Mouse (Mus musculus): ENCODE measurements around the gene Fam227a.

DNA sequence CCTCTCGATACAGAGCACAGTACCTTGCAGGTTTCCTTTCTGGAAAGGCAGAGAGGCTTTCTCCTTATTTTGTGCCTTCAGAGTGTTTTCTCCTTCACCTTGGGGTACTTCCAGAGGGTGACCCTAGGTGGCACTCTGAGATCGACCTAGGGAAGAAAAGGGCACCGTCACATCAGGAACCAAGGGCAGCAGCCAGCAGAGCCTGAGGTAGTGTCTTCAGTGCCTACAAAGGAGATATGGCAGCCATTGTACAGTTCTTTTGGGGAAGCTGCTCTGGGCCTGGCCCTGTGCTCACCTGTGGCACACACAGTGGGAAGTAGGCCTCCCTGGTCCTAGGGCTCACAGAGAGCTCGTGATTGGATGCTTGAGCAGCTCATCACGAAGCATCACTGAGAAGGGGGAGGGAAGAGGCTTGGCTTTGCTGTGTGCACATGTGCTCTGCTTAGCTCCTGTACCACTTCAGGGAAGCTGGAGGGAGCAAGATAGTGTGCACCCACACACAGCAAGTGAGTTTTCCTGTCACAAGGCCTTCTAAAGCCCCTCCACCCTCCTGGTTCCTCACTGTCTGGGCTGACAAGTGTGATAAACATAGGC is 49.6 kb upstream of the Fam227a start:
- TF ChIP-seq POLR2A (IDR thresholded peaks at IDR 0.05; ENCODE audit: low read depth, low read length) (no peak), CTCF (IDR thresholded peaks at IDR 0.05; ENCODE audit: borderline replicate concordance, insufficient read depth, low read length) (no peak)

All from embryonic fibroblast, embryonic 13.5 days (primary cell).